ENCODE assay signal across 12 mouse cellular contexts in the genomic region with DNA sequence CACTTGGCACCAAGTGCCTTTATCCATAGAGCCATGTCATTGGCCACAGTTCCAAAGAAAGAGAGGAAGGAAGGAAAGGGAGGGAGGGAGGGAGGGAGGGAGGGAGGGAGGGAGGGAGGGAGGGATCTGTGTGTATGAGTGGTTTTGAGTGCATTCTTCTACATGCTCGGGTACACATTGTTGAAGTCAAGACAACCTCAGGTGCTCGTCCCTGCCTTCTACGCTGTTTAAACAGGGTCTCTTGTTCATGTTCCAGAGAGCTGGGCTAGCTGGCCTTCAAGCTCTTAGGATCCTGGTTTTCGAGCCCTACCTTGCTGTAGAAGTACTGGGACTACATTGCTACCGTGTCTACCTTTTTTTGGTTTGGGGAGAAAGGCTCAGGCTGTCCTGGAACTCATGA. TPM values are rescaled to one million over a fixed set of nuclear protein-coding genes. Genes with fewer than 3 reads are reported as not detected.
"Had no signal": no experiment of that assay in that cellular context is flagged by ENCODE, and none has a peak within 500 bp of the region (broad histone marks: within the 10 kb centered on the region; RNA-seq: fewer than 3 reads in every experiment).

No protein-coding gene starts in this region.

RNA-seq across cellular contexts. Expression of gene 1700047I17Rik2, which starts 10.3 kb away (rescaled TPM):
- polyA plus RNA-seq: neural tube, embryonic 13.5 days; neural tube, embryonic 14.5 days; neural tube, embryonic 15.5 days; small intestine, adult 2 months; spleen, adult 2 months; stomach, embryonic 15.5 days; stomach, embryonic 16.5 days; stomach, postnatal 0 days; testis, adult 2 months; thymus, adult 2 months; thymus, postnatal 0 days; urinary bladder, adult 2 months had no signal
